Mouse (Mus musculus) lung, embryonic 16.5 days (tissue): Measurements from ENCODE around the gene Tmem169. TPM values are rescaled to one million over a fixed set of nuclear protein-coding genes. Genes with fewer than 3 reads are reported as not detected.

Experiments
- ATAC-seq: fragments of 200-750 bp; cut with Nextera tagmentation; 2 replicates; pipeline ENCODE4 v1.8.0; 2017; ENCODE audit warnings: low read depth, mild to moderate bottlenecking, moderate library complexity
- H3K27ac ChIP-seq: fragments of 300-500 bp; sonication (generic); 2 replicates; pipeline ENCODE4 v1.5.1; 2014; ENCODE audit warnings: mild to moderate bottlenecking, control low read depth, low read length
- H3K27me3 ChIP-seq: fragments of 300-500 bp; sonication (generic); 2 replicates; pipeline ENCODE4 v1.6.1; 2014; ENCODE audit warnings: low read depth, low read length, mixed read lengths; ENCODE audit not compliant: control insufficient read depth, insufficient read depth
- H3K36me3 ChIP-seq: fragments of 300-500 bp; sonication (generic); 2 replicates; pipeline ENCODE4 v1.6.1; 2014; ENCODE audit warnings: low read length; ENCODE audit not compliant: control insufficient read depth, insufficient read depth
- H3K4me1 ChIP-seq: fragments of 300-500 bp; sonication (generic); replicated peaks from 2 replicates; pipeline ENCODE4 v1.6.1; 2014; ENCODE audit warnings: low read length, mixed read lengths; ENCODE audit not compliant: control insufficient read depth, insufficient read depth
- H3K4me2 ChIP-seq: fragments of 300-500 bp; sonication (generic); 2 replicates; pipeline ENCODE4 v1.6.1; 2014; ENCODE audit warnings: low read depth, low read length, control low read depth
- H3K4me3 ChIP-seq: fragments of 300-500 bp; sonication (generic); 2 replicates; pipeline ENCODE4 v1.5.1; 2014; ENCODE audit warnings: mild to moderate bottlenecking, low read length, control low read depth
- H3K9ac ChIP-seq: fragments of 300-500 bp; sonication (generic); 2 replicates; pipeline ENCODE4 v1.6.1; 2014; ENCODE audit warnings: low read length, control low read depth
- H3K9me3 ChIP-seq: fragments of 300-500 bp; sonication (generic); 2 replicates; pipeline ENCODE4 v1.6.1; 2016; ENCODE audit warnings: low read length; ENCODE audit not compliant: control insufficient read depth
- WGBS: fragments of 180-500 bp; shearing (Covaris S2); extraction: QIAGEN DNeasy Blood & Tissue Kit; methylation state at CpG from one replicate; pipeline ENCODE4 v1.1.7; 2014; 5-methylcytosine and 5-hydroxymethylcytosine counted together
- polyA plus RNA-seq: library from polyadenylated mRNA; unstranded; fragments of >200 nt; fragmentation: Nextera tagmentation; extraction: Ambion mirVana; gene quantifications from 2 replicates; pipeline ENCODE4 v1.2.1, GENCODE M21; 2015

Tmem169 gene
- polyA plus RNA-seq, 1 experiment from 2014 or later = 0.87 TPM

DNA sequence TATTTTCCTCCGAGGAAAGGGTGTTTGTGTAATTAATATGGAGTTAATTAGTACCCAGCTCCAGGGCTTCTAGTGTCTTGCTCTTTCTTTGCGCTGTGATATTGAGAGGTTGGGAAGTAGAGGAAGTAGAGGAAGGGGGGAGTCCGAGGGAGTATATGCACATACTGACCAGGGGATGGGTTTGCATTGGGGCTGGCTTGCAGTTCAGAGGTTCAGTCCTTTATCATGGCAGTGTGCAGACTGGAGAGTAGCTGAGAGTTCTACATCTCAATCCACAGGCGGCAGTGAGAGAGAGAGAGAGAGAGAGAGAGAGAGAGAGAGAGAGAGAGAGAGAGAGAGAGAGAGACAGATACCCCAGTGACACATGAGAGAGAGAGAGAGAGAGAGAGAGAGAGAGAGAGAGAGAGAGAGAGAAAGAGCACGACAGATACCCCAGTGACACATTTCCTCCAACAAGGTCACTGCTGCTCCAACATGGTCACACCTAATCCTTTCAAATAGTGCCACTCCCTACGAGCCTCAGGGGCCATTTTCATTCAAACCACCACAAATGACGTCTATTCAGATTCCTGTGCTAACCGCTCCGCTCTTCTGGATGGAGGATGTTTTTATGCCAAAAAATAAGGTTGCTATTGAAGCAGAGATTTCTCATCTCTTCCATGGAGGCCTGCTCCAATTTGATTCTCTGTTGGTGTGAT is 28.7 kb downstream of the Tmem169 start:
- ATAC-seq = no peak
- no peak overlapping the region for H3K4me3 ChIP-seq
- no peaks in the 10 kb centered on the region for H3K27me3 ChIP-seq
- 85% methylated on average over 9 of the region's 9 CpGs for WGBS
- no peak overlapping the region for H3K27ac ChIP-seq
- peaks cover 2% of the 10 kb centered on the region; the same call in 1 of the 2 replicates for H3K4me1 ChIP-seq
- no peaks in the 10 kb centered on the region for H3K9me3 ChIP-seq
- no peaks in the 10 kb centered on the region for H3K36me3 ChIP-seq
- no peak overlapping the region for H3K4me2 ChIP-seq
- H3K9ac ChIP-seq = no peak overlapping the region

DNA sequence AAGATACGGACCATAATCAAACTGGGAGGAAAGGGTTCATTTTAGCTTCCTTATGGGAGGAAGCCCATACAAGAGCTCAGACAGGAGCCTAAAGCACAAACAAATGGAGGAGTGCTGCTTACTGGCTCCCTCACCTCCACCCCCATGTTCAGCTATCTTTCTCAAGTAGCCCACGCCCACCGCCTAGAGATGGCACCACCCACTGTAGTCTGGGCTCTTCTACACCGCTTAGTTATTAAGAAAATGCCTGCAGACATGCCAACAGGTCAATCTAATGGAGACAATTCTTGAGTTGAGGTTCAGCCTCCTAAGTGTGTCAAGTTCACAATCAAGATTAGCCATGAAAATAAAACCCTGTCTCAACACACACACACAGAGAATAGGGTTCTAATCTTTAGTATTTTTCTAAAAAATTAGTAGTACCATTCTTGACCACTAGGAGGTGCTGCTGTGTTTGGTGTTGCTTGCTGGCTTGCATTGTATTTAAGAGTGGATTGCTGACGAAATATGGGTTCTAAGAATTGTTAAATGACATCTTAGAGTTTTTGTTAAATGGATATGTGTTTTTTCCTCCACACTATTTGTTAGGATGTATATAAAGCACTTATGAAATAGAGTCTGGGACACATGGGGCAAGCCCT is 29.4 kb downstream of the Tmem169 start:
- H3K36me3 ChIP-seq = no peaks in the 10 kb centered on the region
- no peak for ATAC-seq
- no peak overlapping the region for H3K9ac ChIP-seq
- no peak overlapping the region for H3K4me3 ChIP-seq
- 0 out of 2 replicates have a peak, but pooled peaks cover 2% of the 10 kb centered on the region for H3K4me1 ChIP-seq
- no peaks in the 10 kb centered on the region for H3K9me3 ChIP-seq
- no peak overlapping the region for H3K4me2 ChIP-seq
- WGBS = 77% methylated on average over 5 of the region's 5 CpGs
- H3K27ac ChIP-seq = no peak overlapping the region
- H3K27me3 ChIP-seq = no peaks in the 10 kb centered on the region

DNA sequence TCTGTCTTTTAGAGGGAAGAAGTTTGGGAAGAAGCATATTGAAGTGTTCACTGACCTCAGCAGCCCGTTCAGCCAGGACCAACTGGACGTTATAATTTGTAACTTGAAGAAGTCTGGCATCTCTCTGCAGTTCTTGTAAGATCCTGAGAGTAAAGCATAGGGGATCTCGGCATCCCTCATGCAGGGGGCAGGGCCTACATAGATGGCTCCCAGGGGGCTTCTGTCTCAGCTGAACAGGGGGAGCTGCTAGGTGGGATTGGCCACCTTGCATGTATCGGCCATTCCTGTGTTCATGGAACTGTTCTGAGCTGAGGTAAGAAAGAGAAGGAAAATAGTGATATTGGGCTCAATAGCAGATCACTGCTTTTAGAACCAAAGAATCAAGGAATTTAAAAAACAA is 31.3 kb downstream of the Tmem169 start:
- Histone ChIP-seq H3K27me3 (no peaks in the 10 kb centered on the region), H3K9ac (no peak overlapping the region), H3K4me3 (no peak overlapping the region), H3K4me2 (no peak overlapping the region), H3K4me1 (no peaks in the 10 kb centered on the region), H3K9me3 (no peaks in the 10 kb centered on the region), H3K36me3 (no peaks in the 10 kb centered on the region), H3K27ac (no peak overlapping the region)
- no peak for ATAC-seq
- 84% methylated on average over 4 of the region's 4 CpGs for WGBS

DNA sequence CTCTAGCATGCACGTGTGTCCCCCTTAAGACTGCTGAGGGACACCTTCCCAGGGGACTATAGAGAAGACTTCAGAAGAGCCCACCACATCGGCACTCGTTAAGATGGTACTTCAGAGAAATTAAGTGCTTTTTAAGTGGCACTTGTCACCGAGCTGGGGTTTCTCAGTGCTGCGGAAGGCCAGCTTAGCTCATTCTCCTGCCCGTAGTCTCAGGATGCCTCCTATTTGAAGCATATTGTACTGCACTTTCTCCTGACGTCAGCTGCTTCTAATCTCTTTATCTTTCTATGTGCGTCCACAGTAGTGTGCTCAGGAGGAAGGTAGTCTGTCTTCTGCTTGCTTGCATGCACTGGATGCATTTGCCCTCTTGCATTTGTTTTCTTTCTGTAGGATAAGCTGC is 32.2 kb downstream of the Tmem169 start:
- WGBS = 52% methylated on average over 8 of the region's 8 CpGs
- no peak overlapping the region for H3K4me2 ChIP-seq
- H3K36me3 ChIP-seq = peaks cover 3% of the 10 kb centered on the region; the same call in 1 of the 2 replicates
- no peaks in the 10 kb centered on the region for H3K4me1 ChIP-seq
- H3K9ac ChIP-seq = no peak overlapping the region
- H3K9me3 ChIP-seq = no peaks in the 10 kb centered on the region
- H3K4me3 ChIP-seq = no peak overlapping the region
- no peaks in the 10 kb centered on the region for H3K27me3 ChIP-seq
- H3K27ac ChIP-seq = no peak overlapping the region
- ATAC-seq = 0 out of 2 replicates have a peak, but pooled peaks have one; percentile 52

DNA sequence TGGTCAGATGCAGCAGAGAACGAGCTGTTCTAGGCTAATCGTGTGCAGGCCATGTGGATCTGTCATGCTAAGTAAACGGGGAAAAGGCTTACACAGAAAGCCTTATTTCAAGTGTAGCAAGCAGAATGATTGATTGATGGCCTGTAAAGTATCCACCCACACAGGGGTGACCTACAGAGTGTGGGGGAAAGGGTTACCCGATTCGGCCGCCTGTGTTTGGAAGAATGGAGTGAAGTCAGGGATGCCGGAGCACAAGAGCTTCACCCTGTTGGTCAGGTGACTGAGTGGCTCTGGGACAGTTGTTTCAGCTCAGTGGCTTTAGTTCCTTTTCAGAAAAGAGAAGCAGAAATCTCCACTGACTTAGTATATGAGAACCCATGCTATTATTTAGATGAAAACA is 32.7 kb downstream of the Tmem169 start:
- 45% methylated on average over 7 of the region's 7 CpGs for WGBS
- Histone ChIP-seq H3K9ac (no peak overlapping the region), H3K4me1 (no peaks in the 10 kb centered on the region), H3K4me3 (no peak overlapping the region), H3K9me3 (no peaks in the 10 kb centered on the region), H3K36me3 (peaks cover 3% of the 10 kb centered on the region; the same call in 1 of the 2 replicates), H3K27ac (no peak overlapping the region), H3K4me2 (no peak overlapping the region), H3K27me3 (no peaks in the 10 kb centered on the region)
- no peak for ATAC-seq

DNA sequence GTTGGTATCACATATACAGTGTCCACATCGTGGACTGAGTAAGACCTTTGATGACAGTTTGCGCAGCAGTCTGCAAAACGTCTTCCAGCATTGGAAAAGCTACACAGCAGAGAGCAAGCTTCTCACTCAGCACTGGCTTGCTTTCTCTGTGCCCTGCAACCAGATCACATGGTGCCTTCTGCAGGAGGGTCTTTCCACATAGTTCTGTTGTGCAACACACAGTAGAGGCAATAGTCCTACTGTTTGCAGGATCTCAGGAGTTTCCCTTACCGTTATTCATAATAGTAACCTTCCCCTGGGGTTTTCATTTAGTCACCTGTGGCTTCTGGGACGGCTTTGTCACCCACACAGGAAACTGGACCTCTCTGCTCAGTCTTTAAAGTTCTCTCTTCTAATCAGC is 36.6 kb downstream of the Tmem169 start:
- H3K4me3 ChIP-seq = no peak overlapping the region
- no peaks in the 10 kb centered on the region for H3K9me3 ChIP-seq
- 87% methylated on average over 5 of the region's 5 CpGs for WGBS
- H3K9ac ChIP-seq = no peak overlapping the region
- H3K27me3 ChIP-seq = no peaks in the 10 kb centered on the region
- peaks cover 3% of the 10 kb centered on the region for H3K36me3 ChIP-seq
- ATAC-seq = no peak
- no peak overlapping the region for H3K4me2 ChIP-seq
- no peaks in the 10 kb centered on the region for H3K4me1 ChIP-seq
- H3K27ac ChIP-seq = no peak overlapping the region

DNA sequence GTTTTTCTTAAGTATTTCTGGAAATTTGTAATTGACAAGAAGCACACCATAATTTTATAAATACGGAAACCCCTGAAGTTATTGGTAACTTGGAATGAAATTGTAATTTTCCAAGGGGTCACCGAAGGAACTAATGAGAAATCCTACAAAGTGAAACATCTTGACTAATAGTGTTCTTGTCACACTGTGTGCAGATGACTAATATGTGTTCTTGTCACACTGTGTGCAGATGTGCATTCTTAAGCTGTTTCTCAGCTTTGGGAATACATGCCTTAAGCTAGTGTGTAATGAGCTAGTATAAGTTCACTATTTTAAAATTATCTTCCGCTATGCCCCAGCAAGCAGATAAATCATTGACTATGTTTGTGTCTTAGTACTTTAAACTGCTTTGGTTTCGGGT is 39.1 kb downstream of the Tmem169 start:
- Histone ChIP-seq H3K4me2 (no peak overlapping the region), H3K27ac (no peak overlapping the region), H3K27me3 (no peaks in the 10 kb centered on the region), H3K4me3 (no peak overlapping the region), H3K9me3 (no peaks in the 10 kb centered on the region), H3K9ac (no peak overlapping the region), H3K4me1 (no peaks in the 10 kb centered on the region), H3K36me3 (peaks cover 6% of the 10 kb centered on the region)
- WGBS = 94% methylated on average over 4 of the region's 4 CpGs
- no peak for ATAC-seq

DNA sequence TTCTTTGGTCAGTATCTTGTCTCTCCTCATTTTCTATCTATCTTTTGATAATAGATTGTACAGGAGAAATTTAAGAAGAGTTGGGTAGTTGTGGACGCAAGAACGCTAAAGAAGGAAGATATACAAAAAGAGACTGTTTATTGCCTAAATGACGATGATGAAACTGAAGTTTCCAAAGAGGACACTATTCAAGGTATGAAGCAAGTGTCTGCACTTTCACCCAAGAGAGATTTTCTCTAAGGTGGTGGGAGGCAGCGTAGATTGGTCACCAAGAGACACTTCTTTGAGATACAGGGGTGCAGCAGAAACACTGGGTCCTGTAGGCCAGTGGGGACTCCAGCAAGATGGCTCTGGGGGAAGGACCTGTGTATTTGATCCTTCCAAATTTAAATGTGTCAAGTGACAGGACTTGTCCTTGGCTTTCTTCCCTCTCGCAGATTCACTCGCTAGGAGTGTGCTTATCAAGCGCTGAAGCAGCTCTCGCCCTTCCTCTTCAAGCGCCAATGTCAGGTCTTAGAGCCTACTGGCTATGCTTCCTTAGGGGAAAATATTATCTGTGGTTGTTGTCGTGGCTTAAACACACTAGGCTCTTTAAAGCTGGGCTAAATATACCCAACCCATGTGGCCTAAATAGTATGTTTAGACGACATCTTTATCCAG is 42.1 kb downstream of the Tmem169 start:
- no peak overlapping the region for H3K9ac ChIP-seq
- no peak overlapping the region for H3K4me2 ChIP-seq
- WGBS = 89% methylated on average over 11 of the region's 11 CpGs
- H3K27me3 ChIP-seq = no peaks in the 10 kb centered on the region
- H3K9me3 ChIP-seq = no peaks in the 10 kb centered on the region
- no peak for ATAC-seq
- H3K27ac ChIP-seq = no peak overlapping the region
- no peak overlapping the region for H3K4me3 ChIP-seq
- no peaks in the 10 kb centered on the region for H3K4me1 ChIP-seq
- peaks cover 3% of the 10 kb centered on the region; the same call in 1 of the 2 replicates for H3K36me3 ChIP-seq

DNA sequence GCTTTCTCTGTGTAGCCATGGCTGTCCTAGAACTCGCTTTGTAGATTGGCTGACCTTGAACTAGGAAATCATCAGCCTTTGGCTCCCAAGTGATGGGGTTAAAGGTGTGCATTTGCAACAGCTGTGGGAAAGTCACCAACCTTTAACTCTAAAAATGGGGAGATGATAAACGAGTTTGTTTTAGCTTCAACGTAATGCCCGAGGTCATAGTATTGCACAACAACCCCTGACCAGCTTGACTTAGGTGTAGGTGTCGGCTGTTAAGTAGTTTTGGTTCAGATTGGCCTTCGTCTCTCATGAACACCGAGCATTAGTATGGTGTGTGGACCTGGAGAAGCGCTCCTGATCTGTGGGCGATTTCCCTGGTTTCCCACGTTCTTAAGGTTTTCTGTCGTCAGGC is 50.6 kb downstream of the Tmem169 start:
- H3K4me2 ChIP-seq = no peak overlapping the region
- H3K4me3 ChIP-seq = no peak overlapping the region
- H3K4me1 ChIP-seq = no peaks in the 10 kb centered on the region
- H3K27me3 ChIP-seq = no peaks in the 10 kb centered on the region
- H3K9me3 ChIP-seq = no peaks in the 10 kb centered on the region
- no peak overlapping the region for H3K9ac ChIP-seq
- WGBS = 89% methylated on average over 11 of the region's 11 CpGs
- no peak for ATAC-seq
- H3K36me3 ChIP-seq = peaks cover 5% of the 10 kb centered on the region
- no peak overlapping the region for H3K27ac ChIP-seq
